Mouse (Mus musculus) frontal cortex, postnatal 36 days (tissue): ENCODE measurements around the gene Gm42957.
"Not testable (repeated sequence)": the region's sequence is repeated elsewhere in the genome, so short reads cannot be mapped to it uniquely, and the experiment has no call there.

ENCODE experiments used
- DNase-seq, 2 experiments: peaks; one replicate each; pipeline ENCODE4 v3.0.0; 2022; ENCODE audit warnings: low spot score in 2 of 2

Gene Gm42957

GRCm38 (mm10) chr3:96617941-96618340 lies 17.3 kb upstream of the Gm42957 start:
- no peak for DNase-seq

GRCm38 (mm10) chr3:96623201-96623600 lies 12.1 kb upstream of the Gm42957 start:
- DNase-seq: no peak

DNA sequence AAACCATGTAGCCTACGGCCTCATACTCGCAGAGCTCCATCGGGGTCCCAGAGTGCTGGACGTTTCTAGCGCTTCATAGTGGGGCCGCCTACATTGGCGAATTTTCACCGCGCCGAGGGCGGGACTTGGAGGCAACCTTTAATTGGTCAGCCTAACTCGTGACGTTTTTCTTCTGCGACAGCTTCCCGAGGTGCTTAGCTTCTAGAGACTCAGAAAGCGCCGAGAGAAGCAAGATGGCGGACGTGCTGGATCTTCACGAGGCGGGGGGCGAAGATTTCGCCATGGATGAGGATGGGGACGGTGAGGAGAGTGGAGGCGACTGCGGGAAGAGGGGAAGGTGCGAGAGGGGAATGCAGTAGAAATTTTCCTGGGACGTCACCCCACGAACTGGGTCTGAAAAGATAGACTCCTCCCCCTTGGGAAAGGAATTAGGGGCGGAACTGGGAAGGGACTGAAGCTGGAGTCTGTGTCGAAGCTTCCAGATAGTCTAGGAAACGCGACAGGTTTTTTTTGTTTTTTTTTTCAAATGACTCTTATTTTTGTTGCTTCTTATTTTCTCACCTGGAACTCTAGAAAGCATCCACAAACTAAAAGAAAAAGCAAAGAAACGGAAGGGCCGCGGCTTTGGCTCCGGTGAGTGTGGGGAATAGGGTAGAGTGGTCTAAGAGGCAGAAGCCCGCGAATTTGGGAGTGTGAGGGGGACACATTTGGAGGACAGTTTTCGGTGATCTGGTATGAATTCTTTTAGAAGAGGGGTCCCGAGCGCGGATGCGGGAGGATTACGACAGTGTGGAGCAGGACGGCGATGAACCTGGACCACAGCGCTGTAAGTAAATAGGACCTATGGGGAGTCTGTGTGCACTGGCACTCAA lies 5.3 kb upstream of the Gm42957 start, which contains the start of gene Rbm8a:
Rbm8a (plus strand) TSS at position 205 of the 872 bp plus-strand sequence.
- DNase-seq: peak; percentile 97 to 99

- DNase-seq: no peak
Observed at GRCm38 (mm10) chr3:96632058-96632457, 3.2 kb upstream of the Gm42957 start.

DNA sequence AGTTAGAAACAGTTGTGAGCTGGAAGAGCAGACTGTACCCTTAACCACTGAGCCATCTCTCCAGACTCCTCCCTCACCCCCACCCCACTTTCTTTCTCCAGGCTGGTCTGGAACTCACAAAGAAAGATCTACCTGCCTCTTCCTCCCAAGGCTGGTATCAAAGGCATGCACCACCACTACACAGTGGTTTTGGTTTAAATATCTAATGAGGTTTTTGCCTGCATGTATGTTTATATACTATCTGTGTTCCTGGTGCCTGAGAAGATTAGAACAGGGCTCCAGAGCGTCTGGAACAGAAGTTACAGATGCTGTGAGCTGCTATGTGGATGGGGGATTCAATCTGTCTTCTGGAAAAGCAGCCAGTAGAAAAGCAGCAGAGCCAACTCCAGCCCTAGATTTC lies 1.3 kb upstream of the Gm42957 start:
- DNase-seq: no peak

DNA sequence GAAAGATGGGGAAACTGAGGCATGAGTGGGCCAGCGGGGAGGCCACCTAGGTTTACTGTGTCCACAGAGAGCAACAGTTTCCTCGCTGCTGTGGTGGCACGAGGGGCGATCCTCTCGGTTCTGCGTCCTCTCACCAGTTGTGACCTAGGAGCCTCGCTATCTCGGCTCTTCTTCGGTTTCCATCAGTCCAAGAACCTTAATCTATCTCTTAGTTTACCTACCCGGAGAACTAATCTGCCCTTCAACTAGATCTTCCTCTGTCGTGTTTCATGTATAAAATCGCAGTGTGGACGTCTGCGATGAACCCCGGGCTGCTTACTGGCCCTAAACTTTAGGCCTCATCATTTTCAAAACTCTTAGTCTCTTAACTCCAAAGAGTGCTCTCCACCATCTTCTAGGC lies 632 bp downstream of the Gm42957 start:
- no peak for DNase-seq

DNA sequence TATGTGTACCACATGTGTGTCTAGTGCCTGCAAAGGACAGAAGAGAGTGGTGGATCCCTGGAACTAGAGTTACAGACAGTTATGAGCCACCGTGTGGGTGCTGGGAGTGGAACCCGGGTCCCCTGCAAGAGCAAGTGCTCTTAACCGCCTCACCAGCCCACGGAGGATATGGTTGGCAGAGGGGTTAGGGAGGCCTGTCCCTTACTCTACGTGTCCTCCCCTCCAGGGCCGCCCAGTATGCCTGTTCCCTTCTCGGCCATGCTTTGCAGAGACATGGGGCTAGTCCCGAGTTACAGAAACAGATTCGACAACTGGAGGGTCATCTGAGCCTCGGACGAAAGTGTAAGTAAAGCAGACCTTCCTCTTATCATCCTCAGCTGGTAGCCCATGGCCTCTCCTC lies 1.2 kb downstream of the Gm42957 start:
- DNase-seq: no peak

GRCm38 (mm10) chr3:96639219-96639618 lies 3.9 kb downstream of the Gm42957 start:
- DNase-seq: peak; percentile 51 to 63

DNA sequence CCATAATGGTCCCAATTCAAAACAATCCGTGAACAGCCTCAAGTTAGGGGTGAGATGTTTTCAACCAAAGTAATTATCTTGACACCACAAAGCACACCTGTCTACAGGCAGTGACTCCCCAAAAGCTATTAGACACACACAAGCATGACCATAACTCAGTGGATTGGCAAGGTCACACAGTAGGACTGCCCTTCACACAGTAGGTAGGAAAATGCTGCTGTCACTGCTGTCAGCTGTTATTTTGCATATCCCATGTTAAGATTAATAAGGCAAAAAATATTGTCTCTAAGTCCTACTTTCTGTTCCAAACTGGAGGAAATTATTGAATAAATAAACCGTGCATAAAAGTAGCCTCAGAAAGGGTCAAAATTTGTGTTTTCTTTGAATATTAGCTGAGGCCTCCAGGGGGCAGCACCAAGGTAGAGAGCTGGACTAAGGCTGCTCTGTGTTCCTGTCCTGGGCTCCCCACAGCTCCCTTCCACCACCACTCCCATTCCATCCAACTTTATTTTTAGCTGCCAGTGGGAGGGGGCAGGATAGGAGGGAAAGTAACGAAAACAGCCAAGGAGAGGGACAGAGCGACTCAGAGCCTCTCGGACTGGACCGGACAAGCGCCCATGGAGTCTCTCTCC lies 9.9 kb downstream of the Gm42957 start, which contains the start of gene Itga10:
Itga10 (plus strand) TSS at position 567 of the 632 bp plus-strand sequence.
- no peak for DNase-seq

- no peak for DNase-seq
Observed at GRCm38 (mm10) chr3:96647365-96647764, 12.1 kb downstream of the Gm42957 start.

GRCm38 (mm10) chr3:96660901-96661300 lies 25.6 kb downstream of the Gm42957 start:
- DNase-seq: no peak

GRCm38 (mm10) chr3:96662731-96663316 lies 27.6 kb downstream of the Gm42957 start:
- DNase-seq: no peak

DNA sequence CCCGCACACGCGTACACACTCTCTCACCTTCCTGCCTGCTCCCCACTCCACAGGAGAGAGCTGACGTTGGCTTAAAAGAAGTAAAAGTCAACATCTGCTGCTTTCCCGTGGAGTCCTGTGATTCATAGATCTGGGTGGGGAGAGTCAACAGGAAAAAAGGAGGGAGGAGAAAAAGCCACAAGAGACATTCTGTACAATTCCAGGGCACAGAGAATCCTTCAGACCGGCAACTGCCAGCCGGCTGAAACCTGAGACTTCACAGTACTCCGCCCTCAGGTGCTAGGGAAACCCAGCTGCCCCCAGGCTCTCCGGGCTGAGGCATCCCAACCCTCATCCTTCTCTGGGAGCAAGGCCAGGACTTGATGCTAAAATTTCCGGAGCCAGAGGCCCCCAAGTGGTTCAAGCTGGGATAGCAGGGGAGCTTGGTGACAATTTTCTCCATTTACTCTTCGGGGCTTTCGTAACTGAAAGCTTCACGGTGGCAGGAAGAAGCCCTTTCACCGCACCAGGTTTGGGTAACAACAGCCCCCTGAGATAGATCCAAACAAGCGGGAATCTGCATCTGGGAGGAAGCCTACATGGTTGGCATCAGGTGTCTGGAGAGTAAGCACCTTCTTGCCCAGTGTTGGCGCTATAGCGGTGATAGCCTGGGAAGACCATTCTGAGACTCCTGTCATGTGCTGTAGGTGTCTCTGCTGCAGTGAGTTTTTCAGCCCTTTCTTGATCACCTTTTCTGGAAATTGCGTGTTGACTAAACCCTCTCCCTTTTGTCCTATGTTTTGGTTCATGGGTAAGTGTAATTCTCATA lies 28.4 kb downstream of the Gm42957 start:
- peak; percentile 92 for DNase-seq

DNA sequence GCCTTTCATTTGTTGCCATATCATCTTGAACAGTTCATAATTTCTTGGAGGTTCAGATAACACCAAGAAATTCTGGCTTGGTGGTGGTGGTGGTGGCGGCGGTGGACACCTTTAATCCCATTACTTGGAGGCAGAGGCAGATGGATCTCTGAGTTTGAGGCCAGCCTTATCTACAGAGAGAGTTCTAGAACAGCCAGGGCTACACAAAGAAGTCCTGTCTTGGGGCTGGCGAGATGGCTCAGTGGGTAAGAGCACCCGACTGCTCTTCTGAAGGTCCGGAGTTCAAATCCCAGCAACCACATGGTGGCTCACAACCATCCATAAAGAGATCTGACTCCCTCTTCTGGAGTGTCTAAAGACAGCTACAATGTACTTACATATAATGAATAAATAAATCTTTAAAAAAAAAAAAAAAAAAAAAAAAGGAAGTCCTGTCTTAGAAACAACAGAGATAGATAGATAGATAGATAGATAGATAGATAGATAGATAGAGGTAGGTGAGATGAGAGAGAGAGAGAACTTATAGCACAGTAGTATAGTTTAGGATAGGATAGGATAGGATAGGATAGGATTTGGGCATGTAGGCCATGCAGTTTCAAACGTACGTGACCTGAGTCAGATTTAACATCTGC lies 30.6 kb downstream of the Gm42957 start:
- not testable (repeated sequence) for DNase-seq

DNA sequence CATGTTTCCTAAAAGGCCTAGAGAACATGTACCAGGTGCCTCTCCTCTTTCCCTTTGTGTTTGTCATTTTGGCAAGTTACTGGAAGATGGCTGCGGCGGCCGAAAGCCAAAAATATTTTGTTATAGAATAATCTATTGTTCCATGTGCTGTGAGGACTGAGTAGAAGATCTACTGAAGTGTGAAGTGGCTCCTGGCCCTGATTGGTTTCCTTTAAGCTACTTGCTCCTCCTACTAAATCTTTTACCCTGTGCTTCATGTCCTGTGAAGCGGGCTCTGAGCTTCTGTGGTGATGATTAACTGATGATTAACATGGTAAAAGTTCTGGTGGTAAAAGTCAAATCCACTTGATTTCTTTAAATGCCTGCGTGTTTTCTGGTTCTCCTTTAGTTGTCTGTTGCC lies 31.6 kb downstream of the Gm42957 start:
- no peak for DNase-seq

- DNase-seq: no peak
Observed at GRCm38 (mm10) chr3:96667316-96667715, 32.0 kb downstream of the Gm42957 start.

DNA sequence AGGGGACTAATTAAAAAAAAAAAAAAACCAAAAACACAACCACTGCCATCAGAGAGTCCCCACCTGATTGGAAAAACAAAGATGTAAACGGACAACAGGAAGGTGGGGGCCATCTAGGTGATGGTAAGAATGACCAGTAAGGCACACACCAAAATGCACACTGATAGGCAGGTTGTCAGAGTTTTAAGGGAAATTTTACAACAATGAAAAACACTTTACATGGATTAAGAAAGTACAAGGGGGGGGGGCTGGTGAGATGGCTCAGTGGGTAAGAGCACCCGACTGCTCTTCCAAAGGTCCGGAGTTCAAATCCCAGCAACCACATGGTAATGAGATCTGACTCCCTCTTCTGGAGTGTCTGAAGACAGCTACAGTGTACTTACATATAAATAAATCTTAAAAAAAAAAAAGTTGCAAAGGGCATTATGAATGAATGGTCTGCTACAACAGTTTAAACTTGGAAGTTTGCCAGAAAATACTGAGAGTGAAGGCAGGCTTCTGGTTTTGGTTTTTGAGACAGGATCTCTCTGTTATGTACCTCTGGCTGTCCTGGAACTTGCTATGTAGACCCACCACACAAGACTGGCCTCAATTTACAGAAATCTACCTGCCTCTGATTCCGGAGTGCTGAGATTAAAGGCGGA lies 33.3 kb downstream of the Gm42957 start:
- DNase-seq: no peak

DNA sequence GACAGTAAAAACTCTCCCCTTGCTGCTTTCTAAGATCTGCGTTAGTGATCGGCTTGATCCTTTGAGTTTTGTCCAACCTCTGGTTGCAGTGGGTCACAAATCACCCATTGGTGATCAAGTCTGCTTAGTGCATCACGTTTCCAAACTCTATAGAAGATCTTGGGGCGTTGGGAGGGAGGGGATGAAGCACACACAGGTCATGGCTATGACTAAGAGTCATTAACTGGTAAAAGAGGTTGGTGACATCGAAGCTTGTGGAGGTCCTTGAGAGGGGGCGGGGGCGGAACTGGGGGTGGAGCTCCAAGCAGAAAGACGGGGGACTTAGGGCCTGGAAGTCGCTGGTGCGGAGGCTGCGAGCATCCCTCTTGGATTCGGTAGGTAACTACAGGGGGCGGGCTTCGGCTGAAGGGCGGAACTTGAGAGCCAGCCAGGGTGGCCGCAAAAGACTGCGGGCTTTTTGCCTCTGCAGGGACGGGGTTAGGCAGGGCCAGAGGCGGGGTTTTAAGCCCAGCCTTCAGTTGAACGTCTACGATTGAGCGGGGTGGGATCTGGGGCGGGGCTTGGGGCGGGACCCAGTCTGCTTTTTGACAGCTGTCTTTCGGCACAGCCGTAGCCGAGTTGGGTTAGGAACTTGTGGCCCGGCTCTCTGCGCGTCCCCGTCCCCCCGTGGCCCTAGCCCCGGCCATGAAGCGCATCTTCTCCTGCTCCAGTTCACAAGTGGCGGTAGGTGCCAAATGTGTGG lies 34.6 kb downstream of the Gm42957 start, which contains the start of gene Ankrd35:
Ankrd35 (plus strand) TSS at position 405 of the 742 bp plus-strand sequence.
- DNase-seq: peak; percentile 71 to 74

GRCm38 (mm10) chr3:96671519-96671918 lies 36.2 kb downstream of the Gm42957 start:
- no peak for DNase-seq

GRCm38 (mm10) chr3:96673514-96673913 lies 38.2 kb downstream of the Gm42957 start:
- no peak for DNase-seq
